In genomic region chr16:9523314-9523713, GRCm38 (mm10) we compare ENCODE assay signal across 11 mouse cellular contexts.
"Had no signal": no experiment of that assay in that cellular context is flagged by ENCODE, and none has a peak within 500 bp of the region (broad histone marks: within the 10 kb centered on the region; RNA-seq: fewer than 3 reads in every experiment).

No protein-coding gene starts in this region.

- ATAC-seq: midbrain, embryonic 16.5 days had no signal

- H3K27me3 ChIP-seq: limb, embryonic 15.5 days had no signal

- H3K9me3 ChIP-seq: limb, embryonic 15.5 days had no signal

- H3K9ac ChIP-seq: limb, embryonic 15.5 days; midbrain, embryonic 12.5 days had no signal

- H3K36me3 ChIP-seq: limb, embryonic 15.5 days; midbrain, embryonic 12.5 days had no signal

- DNase-seq: kidney, adult 11 months; kidney, adult 9 months; kidney, postnatal 36 days; lung, adult 18-20 months; right cerebral cortex, postnatal 14 days; thymus, postnatal 36 days had no signal

- H3K27ac ChIP-seq: kidney, postnatal 0 days; limb, embryonic 15.5 days; midbrain, embryonic 12.5 days; stomach, postnatal 0 days had no signal

- H3K4me2 ChIP-seq: limb, embryonic 15.5 days; midbrain, embryonic 12.5 days had no signal

- H3K4me3 ChIP-seq: limb, embryonic 15.5 days; midbrain, embryonic 12.5 days had no signal

- H3K4me1 ChIP-seq: limb, embryonic 15.5 days; midbrain, embryonic 12.5 days had no signal
